10 mouse cellular contexts compared by ENCODE assay signal in the genomic region with DNA sequence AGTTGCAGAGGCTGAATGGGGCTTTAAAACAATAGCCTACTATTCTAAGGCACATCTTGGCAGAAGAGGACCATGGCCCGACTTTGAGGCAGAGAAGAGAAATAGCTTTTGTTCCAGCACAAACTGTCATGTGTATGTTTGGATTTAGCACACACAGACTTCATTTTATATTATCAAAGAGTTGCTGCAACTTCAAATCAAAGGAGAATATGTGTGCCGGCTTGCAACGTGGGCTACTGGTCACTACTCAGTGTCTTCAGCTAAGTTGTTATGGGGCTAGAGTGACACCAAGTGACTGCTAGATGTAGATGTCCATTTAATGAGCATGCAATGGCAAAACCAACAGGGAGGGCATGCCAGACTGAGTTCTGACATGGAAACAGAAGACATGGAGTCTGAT. TPM values are rescaled to one million over a fixed set of nuclear protein-coding genes. Genes with fewer than 3 reads are reported as not detected.
DNase-seq lines count a peak whose midpoint lies in the region; ATAC-seq and TF ChIP-seq lines count a peak whose summit lies in the region.
"Had no signal": no experiment of that assay in that cellular context is flagged by ENCODE, and none has a peak within 500 bp of the region (broad histone marks: within the 10 kb centered on the region; RNA-seq: fewer than 3 reads in every experiment).

No protein-coding gene starts in this region.

- whole genome bisulfite sequencing in heart, adult 2 months = 23% methylated on average over 3 of the region's 3 CpGs
- WGBS in heart, embryonic 12.5 days = 41% methylated on average over 3 of the region's 3 CpGs
- 47% methylated on average over 3 of the region's 3 CpGs for WGBS in midbrain, embryonic 14.5 days
- WGBS in midbrain, embryonic 16.5 days = 43% methylated on average over 3 of the region's 3 CpGs

- H3K4me1 ChIP-seq in heart, adult 2 months (ENCODE audit: control insufficient read depth, insufficient read depth, low read length) = no peaks in the 10 kb centered on the region
- no peaks in the 10 kb centered on the region for H3K4me1 ChIP-seq in heart, embryonic 12.5 days (replicated peaks)
- no peaks in the 10 kb centered on the region for H3K4me1 ChIP-seq in midbrain, embryonic 14.5 days (ENCODE audit: control insufficient read depth, insufficient read depth, low read length)
- no peaks in the 10 kb centered on the region for H3K4me1 ChIP-seq in midbrain, embryonic 16.5 days (ENCODE audit: control insufficient read depth, insufficient read depth, low read length)

- DNase-seq in heart, adult 2 months = no peak
- peak; percentile 35 for DNase-seq in midbrain, embryonic 14.5 days
- peak; percentile 11 to 18 for DNase-seq in heart, postnatal 36 days
- peak; percentile 74 for DNase-seq in telencephalon, adult 2 months (ENCODE audit: low read depth, low spot score)
- no peak for DNase-seq in right cerebral cortex, adult 2 months (ENCODE audit: low spot score in 2 of 2)
- no peak for DNase-seq in gastrocnemius, postnatal 10 days
- DNase-seq: thymus, postnatal 14 days had no signal

- peak; percentile 72 for TF ChIP-seq CTCF in heart, adult 2 months (IDR thresholded peaks at IDR 0.05)

- no peak for TF ChIP-seq POLR2A in heart, adult 2 months (IDR thresholded peaks at IDR 0.05; ENCODE audit: insufficient read depth, low read depth, low read length)

- H3K27me3 ChIP-seq in heart, adult 2 months (ENCODE audit: control insufficient read depth, insufficient read depth, low read length) = no peaks in the 10 kb centered on the region
- no peaks in the 10 kb centered on the region for H3K27me3 ChIP-seq in heart, embryonic 12.5 days (replicated peaks)
- no peaks in the 10 kb centered on the region for H3K27me3 ChIP-seq in midbrain, embryonic 14.5 days (ENCODE audit: control insufficient read depth, insufficient read depth, low read length)
- H3K27me3 ChIP-seq in midbrain, embryonic 16.5 days (ENCODE audit: control insufficient read depth, insufficient read depth, low read depth, low read length) = no peaks in the 10 kb centered on the region

- H3K27ac ChIP-seq in heart, adult 2 months = no peak overlapping the region
- H3K27ac ChIP-seq in heart, embryonic 12.5 days (ENCODE audit: poor library complexity, severe bottlenecking) = no peak overlapping the region
- no peak overlapping the region for H3K27ac ChIP-seq in midbrain, embryonic 14.5 days (replicated peaks; ENCODE audit: low read depth, low read length)
- no peak overlapping the region for H3K27ac ChIP-seq in midbrain, embryonic 16.5 days (ENCODE audit: low read length)

- no peak for TF ChIP-seq EP300 in heart, adult 2 months (IDR thresholded peaks at IDR 0.05; ENCODE audit: insufficient read depth, low read depth, low read length)

- H3K9me3 ChIP-seq in heart, embryonic 12.5 days (replicated peaks) = no peaks in the 10 kb centered on the region
- no peaks in the 10 kb centered on the region for H3K9me3 ChIP-seq in midbrain, embryonic 14.5 days (ENCODE audit: control insufficient read depth, low read length)
- no peaks in the 10 kb centered on the region for H3K9me3 ChIP-seq in midbrain, embryonic 16.5 days (replicated peaks; ENCODE audit: control insufficient read depth, low read length, poor library complexity, severe bottlenecking)

- ATAC-seq in heart, embryonic 12.5 days (ENCODE audit: insufficient number of reproducible peaks, low FRiP score) = no peak
- no peak for ATAC-seq in midbrain, embryonic 14.5 days (ENCODE audit: low FRiP score, low TSS enrichment)
- ATAC-seq in midbrain, embryonic 16.5 days = no peak

- no peak overlapping the region for H3K9ac ChIP-seq in heart, adult 2 months (ENCODE audit: low read depth, low read length)
- no peak overlapping the region for H3K9ac ChIP-seq in heart, embryonic 12.5 days
- H3K9ac ChIP-seq in midbrain, embryonic 14.5 days (replicated peaks; ENCODE audit: low read length) = no peak overlapping the region
- H3K9ac ChIP-seq in midbrain, embryonic 16.5 days (ENCODE audit: low read depth, low read length) = no peak overlapping the region

- no peaks in the 10 kb centered on the region for H3K79me2 ChIP-seq in heart, adult 2 months (replicated peaks; ENCODE audit: control insufficient read depth, insufficient read depth, low read length)

- intact Hi-C loops in heart, adult 2 months (cut with DNase I) = loop anchor here (2.0 kb wide), 2 partner anchors 85 to 197 kb away; no protein-coding TSS in a partner anchor
- intact Hi-C loops in heart, postnatal 36 days (cut with DNase I) = loop anchor here (2.0 to 10.0 kb wide), 3 partner anchors 86 to 723 kb away; a partner anchor contains a TSS

- no peak overlapping the region for H3K4me2 ChIP-seq in heart, embryonic 12.5 days
- no peak overlapping the region for H3K4me2 ChIP-seq in midbrain, embryonic 14.5 days (ENCODE audit: low read length)
- no peak overlapping the region for H3K4me2 ChIP-seq in midbrain, embryonic 16.5 days (ENCODE audit: low read length)

- no peak overlapping the region for H3K4me3 ChIP-seq in heart, adult 2 months
- no peak overlapping the region for H3K4me3 ChIP-seq in heart, embryonic 12.5 days
- H3K4me3 ChIP-seq in midbrain, embryonic 14.5 days (replicated peaks; ENCODE audit: low read depth, low read length) = no peak overlapping the region
- no peak overlapping the region for H3K4me3 ChIP-seq in midbrain, embryonic 16.5 days (ENCODE audit: low read depth, low read length)
- H3K4me3 ChIP-seq: myocyte had no signal

- H3K36me3 ChIP-seq in heart, adult 2 months (ENCODE audit: control insufficient read depth, insufficient read depth, low read length) = no peaks in the 10 kb centered on the region
- H3K36me3 ChIP-seq in heart, embryonic 12.5 days = no peaks in the 10 kb centered on the region
- peaks cover 3% of the 10 kb centered on the region; the same call in 1 of the 2 replicates for H3K36me3 ChIP-seq in midbrain, embryonic 14.5 days (ENCODE audit: control insufficient read depth, insufficient read depth, low read length)
- peaks cover 4% of the 10 kb centered on the region; the same call in 1 of the 2 replicates for H3K36me3 ChIP-seq in midbrain, embryonic 16.5 days (ENCODE audit: control insufficient read depth, insufficient read depth, low read length)

RNA-seq across cellular contexts. Expression of a gene that starts 46.1 kb away (rescaled TPM):
- total RNA-seq in heart, adult 2 months (2021) = under 1 TPM; 0.30 to 0.44 TPM
- polyA plus RNA-seq in heart, adult 2 months (2012; rRNA removed) = 0.09 and 0.16 TPM in 2 replicates
- polyA plus RNA-seq in heart, embryonic 12.5 days (2016; fragmentation: Nextera tagmentation; extraction: Ambion mirVana) = 11.6 and 12.6 TPM in 2 replicates
- polyA plus RNA-seq in midbrain, embryonic 14.5 days (2014; fragmentation: Nextera tagmentation; extraction: Ambion mirVana) = 3.3 and 6.1 TPM in 2 replicates
- 3.1 and 4.7 TPM in 2 replicates for polyA plus RNA-seq in midbrain, embryonic 16.5 days (2015; fragmentation: Nextera tagmentation; extraction: Ambion mirVana)
- 1 to 10 TPM in 1 of 2 experiments, under 1 TPM in 1; 0.46 to 1.1 TPM for total RNA-seq in heart, postnatal 36 days (2021)
- 1 to 10 TPM in 1 of 2 experiments, under 1 TPM in 1; 0.82 to 1.4 TPM for total RNA-seq in gastrocnemius, postnatal 10 days (2021)

RNA-seq across cellular contexts. Expression of a gene that starts 46.3 kb away (rescaled TPM):
- 10 to 100 TPM; 10.1 to 10.2 TPM for total RNA-seq in heart, adult 2 months (2021)
- 13.2 and 18.8 TPM in 2 replicates for polyA plus RNA-seq in heart, adult 2 months (2012; rRNA removed)
- 19.3 and 19.6 TPM in 2 replicates for polyA plus RNA-seq in heart, embryonic 12.5 days (2016; fragmentation: Nextera tagmentation; extraction: Ambion mirVana)
- polyA plus RNA-seq in midbrain, embryonic 14.5 days (2014; fragmentation: Nextera tagmentation; extraction: Ambion mirVana) = 13.5 and 17.9 TPM in 2 replicates
- polyA plus RNA-seq in midbrain, embryonic 16.5 days (2015; fragmentation: Nextera tagmentation; extraction: Ambion mirVana) = 18.9 and 22.0 TPM in 2 replicates
- total RNA-seq in heart, postnatal 36 days (2021) = 10 to 100 TPM; 13.6 to 19.3 TPM
- 10 to 100 TPM; 22.4 to 30.9 TPM for total RNA-seq in gastrocnemius, postnatal 10 days (2021)

Comparison
In these comparisons a context has a peak if more than half of its experiments do, and no peak if none do; other contexts are left out.
1. DNase-seq: peak in midbrain, embryonic 14.5 days (single experiment), heart, postnatal 36 days (2 of 2) and telencephalon, adult 2 months (single experiment); none in heart, adult 2 months (0 of 2), right cerebral cortex, adult 2 months (0 of 2) and gastrocnemius, postnatal 10 days (single experiment).